Mouse (Mus musculus) urinary bladder, postnatal 36 days (tissue): Measurements from ENCODE around the gene AC124502.3.

ENCODE experiments used
- DNase-seq, 2 experiments: peaks; one replicate each; pipeline ENCODE4 v3.0.0; 2022; ENCODE audit warnings: low spot score in 2 of 2, mixed read lengths in 1 of 2

AC124502.3 gene

DNA sequence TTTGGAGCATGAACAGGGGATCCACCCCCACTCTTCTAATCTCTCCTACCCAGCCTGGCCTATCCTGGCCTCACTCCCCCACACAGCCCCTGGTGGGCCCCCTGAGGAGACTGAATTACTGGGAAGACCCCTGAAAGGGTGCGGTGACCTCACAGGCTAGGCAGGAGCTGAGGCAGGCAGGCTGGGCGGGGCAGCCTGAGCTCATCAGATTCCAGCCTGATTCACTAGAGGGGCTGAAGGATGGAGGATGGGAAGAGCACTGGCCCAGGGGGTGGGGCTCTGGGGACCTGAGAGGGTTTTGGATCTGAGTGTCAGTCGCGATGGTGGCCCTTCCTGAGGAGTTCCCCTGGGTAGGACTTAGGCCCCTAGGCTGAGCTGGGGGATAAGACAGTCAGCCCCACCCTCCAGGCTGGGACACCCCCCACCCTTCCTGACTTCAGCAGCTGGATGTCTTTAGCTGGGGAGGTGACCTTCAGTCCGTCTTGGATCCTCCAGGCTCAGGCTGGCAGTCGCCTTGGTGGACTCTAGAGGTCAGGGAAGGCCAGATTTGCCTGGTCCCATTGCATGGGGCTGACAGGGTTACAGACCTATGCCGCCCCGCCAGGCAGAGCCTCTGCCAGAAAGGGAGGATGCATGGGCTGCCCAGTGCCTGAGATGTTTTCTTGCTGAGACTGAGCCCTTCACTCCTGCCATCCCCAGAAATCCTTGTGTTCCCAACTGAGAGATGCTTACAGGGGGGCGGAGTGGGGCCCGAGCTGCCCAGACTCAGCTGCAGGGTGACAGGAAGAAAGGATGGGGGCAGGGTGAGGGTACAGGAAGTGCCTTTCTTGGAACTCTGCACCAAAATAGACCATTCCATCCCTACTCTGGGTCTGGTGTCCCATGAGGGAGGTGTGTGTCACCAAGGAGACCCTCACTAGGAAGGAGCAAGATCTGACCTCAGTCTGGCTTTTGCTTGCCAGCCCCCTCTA is 20.4 kb downstream of the AC124502.3 start:
- DNase-seq: peak in 1 of 2 experiments; percentile 42

DNA sequence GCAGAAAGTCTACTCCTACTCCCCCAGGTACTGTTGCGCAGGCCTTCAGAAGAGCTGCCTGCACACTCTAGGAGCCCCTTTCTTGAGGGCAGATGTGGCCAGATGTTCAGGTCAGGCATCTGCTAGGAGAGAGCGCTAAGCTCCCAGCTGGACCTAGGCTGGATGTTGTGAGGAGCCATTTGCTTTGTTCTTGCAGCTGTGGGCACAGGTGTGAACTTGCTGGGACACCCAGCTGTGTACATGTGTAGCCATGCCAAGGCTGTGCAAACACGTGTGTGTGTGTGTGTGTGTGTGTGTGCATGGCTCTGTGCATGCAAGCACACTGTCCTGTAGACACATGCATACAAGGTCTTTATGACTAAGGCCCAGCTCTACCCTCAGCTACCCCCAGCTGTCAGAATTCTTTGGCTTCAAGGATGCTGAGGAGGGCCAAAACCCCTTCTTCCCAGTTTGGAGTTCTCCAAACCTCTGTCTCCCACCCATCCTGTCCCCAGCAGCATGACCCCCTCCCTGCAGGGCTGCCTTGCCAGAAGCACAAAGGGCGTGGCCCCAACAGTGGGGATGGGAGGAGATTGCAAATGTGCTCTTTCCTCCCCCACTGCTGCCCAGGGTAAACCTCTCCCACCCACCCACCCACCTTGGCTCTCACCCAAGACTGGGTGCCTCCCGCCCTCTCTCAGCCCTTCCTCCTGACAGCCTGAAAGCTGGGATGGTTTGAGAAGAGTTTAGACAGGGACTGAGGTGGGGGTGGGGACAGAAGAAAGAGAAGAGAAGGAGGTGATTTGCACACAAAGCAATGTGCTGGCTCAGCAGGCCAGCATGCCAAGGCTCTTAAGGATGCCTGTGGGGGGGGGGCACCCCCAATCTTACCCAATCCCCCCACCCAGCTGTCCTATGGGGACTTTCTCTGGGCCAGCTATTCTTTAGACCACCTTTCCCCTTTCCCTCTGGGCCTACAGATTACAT is 22.0 kb downstream of the AC124502.3 start:
- DNase-seq: peak; percentile 55 to 63

DNA sequence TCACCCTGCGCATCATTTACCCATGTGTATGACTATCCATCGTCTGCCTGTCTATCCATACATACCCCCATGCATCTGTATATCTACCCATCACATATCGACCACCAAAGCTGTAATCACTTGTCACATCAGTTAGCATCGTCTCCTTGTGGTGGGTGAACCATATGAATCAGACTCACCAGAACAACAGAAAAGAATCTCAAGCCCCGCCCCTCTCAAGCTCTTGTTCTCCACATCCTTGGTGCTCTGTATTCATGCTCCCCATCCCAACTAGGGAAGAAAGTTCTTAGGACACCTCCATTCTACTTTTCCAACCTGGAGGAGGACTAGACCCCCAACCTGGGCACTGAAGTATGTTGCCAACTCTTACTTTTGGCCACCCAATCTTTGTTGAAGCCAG is 23.4 kb downstream of the AC124502.3 start:
- no peak for DNase-seq

DNA sequence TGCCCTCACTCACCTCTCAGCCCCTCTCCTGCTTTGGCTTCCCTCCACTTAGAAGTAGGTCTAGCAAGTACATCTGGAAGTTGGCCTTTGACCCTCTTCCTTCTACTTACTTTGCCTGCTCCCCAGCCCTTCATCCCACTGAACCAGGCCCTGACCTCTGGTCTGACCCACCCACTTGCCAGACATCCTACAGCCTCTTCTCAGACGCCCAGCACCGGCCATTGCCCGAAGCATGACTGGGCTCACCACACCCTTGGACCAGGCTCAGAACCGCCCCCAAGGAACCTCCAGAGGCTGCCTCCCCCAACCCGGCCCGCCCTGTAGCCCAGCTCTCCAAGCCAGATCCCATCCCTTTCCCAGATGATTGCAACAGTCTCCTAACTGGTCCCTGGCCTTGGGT is 23.8 kb downstream of the AC124502.3 start:
- DNase-seq: peak in 1 of 2 experiments; percentile 72

DNA sequence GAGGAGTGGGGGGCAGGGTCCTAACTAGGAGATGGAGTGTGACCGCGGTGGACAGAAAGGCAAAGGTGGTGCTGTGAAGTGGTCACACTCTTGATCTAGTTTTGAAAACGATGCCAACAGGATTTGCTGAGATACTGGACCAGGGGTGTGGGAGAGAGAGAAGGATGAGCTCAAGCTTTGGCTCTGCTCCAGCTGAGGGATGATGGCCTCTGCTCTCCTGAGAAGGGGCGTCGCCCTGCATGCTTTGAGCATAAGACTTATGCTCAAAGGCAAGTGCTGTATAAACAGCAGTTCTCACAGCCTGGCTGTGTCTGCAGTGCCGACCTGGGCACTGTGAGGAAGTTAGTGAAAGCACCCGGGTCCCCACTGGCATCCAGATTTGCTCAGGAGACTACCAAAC is 26.4 kb downstream of the AC124502.3 start:
- DNase-seq: peak in 1 of 2 experiments; percentile 51

DNA sequence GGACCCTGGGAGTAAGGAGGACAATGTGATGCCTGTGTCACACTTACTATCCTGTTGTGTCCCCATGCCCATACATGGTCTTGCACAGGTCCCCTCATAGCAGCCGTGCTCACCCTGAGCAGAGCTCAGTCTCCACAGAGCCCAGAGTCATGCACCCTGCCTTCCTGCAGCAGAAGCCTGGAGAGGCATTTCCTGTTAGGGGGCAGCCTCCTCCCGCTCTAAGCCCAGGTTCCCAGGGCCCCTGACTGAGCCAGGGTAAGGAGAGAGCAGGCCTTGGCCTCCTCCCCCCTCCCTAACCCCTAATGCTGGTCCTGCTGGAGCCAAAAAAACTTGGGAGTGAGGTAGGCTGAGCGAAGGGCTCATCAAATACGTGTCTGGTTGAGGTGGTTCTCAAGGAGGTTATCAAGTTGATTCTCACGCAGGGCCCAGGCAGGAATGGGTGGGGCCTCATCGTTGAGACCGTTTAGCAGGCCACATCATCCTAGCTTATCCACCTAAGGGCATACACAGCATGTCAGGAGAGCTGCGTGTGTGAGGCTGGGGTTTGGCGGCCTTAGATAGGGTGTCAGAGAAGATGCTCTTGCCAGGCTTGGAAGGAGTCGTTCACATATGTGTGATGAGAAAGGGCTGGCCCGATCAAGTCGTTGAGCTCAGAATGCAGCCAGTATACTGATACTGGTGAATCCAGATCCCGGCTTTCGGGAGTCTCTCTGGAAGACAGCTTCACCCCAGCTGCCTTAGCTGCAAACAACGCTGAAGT is 28.5 kb downstream of the AC124502.3 start:
- no peak for DNase-seq

DNA sequence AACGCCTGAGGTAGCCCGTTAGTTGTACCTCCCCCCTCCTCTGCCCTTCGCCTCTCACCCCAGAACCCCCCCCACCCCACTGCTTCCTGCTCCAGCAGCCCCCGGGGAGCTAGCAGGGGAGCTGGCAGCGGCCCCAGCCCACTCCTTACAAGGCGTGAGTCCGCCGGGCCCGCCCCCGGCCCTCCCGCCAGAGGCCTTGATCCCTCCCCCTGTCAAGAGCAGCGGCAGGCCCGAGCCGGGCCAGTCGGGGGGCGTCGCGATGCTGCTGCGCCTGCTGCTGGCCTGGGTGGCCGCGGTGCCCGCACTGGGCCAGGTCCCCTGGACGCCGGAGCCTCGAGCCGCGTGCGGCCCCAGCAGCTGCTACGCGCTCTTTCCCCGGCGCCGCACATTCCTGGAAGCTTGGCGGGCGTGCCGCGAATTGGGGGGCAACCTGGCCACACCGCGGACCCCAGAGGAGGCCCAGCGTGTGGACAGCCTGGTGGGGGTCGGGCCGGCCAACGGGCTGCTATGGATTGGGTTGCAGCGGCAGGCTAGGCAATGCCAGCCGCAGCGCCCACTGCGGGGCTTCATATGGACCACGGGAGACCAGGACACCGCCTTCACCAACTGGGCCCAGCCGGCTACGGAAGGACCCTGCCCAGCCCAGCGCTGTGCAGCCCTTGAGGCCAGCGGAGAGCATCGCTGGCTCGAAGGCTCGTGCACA is 29.3 kb downstream of the AC124502.3 start, which contains the start of gene Cd248:
TSS of gene Cd248 (plus strand) at position 212 of the 703 bp plus-strand sequence.
- peak in 1 of 2 experiments; percentile 76 for DNase-seq

DNA sequence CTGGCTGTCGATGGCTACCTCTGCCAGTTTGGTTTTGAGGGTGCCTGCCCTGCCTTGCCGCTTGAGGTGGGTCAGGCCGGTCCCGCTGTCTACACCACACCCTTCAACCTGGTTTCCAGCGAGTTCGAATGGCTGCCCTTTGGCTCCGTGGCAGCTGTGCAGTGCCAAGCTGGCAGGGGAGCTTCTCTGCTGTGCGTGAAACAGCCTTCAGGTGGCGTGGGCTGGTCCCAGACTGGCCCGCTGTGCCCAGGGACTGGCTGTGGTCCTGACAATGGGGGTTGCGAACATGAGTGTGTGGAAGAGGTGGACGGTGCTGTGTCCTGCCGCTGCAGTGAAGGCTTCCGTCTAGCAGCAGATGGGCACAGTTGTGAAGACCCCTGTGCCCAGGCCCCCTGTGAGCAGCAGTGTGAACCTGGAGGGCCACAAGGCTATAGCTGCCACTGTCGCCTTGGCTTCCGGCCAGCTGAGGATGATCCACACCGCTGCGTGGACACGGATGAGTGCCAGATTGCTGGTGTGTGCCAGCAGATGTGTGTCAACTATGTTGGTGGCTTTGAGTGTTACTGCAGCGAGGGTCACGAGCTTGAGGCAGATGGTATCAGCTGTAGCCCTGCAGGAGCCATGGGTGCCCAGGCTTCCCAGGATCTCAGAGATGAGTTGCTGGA is 30.0 kb downstream of the AC124502.3 start:
- no peak for DNase-seq

DNA sequence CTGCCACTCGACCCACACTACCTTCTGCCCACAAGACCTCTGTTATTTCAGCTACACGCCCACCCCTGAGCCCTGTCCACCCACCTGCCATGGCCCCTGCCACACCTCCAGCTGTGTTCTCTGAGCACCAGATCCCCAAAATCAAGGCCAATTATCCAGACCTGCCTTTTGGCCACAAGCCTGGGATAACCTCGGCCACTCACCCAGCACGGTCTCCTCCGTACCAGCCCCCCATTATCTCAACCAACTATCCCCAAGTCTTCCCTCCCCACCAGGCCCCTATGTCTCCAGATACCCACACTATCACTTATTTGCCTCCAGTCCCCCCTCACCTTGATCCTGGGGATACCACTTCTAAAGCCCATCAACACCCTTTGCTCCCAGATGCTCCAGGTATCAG is 30.8 kb downstream of the AC124502.3 start:
- no peak for DNase-seq

DNA sequence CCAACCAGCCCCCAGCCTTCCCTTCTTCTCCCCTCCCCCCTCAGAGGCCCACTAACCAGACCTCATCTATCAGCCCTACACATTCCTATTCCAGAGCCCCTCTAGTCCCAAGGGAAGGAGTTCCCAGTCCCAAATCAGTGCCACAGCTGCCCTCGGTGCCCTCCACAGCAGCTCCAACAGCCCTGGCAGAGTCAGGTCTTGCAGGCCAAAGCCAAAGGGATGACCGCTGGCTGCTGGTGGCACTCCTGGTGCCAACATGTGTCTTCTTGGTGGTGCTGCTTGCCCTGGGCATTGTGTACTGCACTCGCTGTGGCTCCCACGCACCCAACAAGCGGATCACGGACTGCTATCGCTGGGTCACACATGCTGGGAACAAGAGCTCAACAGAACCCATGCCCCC is 31.3 kb downstream of the AC124502.3 start:
- DNase-seq: no peak

DNA sequence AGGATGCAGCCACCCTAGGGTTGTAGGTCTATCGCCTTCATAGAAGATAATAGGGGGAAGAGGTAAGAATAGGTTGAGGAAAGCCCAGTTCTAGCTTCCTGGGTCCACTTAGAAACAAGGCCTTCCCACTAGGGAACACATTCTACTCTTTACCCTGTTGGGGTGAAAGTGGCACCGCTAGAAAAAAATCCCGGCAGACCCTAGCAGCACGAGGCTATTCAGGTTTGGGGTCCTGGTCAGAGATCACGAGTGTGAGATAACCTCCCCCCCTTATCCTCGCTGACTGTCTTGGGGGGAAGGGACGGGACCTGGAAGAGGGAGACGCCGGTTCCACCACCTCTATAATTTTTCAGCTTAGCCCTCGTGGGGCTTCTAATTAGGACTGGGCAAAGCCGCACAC is 32.4 kb downstream of the AC124502.3 start:
- no peak for DNase-seq

DNA sequence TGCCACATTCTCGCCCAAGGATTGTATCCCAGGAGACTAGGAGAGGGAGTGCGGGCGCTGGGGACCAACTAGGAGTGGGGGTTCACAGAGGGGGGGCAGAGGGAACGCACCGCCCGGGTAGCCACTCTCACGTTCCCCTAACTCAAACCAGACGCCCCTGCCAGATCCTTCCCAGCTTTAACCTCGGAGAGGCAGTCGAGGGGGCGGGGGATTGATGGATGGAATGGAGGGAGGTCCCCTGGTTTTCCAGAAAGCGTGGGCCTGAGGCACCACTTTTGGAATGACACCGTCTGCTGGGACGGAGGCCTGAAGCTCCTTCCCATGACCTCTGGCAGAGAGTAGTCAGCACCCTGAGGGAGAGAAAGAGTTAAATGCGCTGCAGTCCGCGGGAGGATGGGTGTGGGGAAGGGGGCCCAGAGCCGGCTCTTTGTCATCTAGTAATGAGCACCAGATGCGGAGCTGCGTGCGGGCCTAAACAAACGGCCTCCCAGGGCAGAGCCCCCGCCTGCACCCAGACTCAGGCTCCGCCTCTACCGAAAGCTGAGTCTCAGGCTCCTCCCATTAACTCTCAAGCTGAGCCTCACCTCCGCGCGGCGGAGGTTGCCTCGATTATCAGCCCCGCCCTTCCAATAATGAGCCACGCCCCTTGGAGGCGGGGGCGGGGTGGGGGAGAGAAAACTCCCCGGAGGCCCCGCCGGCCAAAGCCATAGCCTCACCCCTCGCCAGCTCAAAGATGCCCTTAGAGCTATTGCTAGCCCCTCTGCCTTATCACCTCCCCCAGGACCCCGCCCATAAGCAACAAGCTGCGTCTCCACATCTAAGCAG is 33.1 kb downstream of the AC124502.3 start:
- peak; percentile 75 to 85 for DNase-seq

DNA sequence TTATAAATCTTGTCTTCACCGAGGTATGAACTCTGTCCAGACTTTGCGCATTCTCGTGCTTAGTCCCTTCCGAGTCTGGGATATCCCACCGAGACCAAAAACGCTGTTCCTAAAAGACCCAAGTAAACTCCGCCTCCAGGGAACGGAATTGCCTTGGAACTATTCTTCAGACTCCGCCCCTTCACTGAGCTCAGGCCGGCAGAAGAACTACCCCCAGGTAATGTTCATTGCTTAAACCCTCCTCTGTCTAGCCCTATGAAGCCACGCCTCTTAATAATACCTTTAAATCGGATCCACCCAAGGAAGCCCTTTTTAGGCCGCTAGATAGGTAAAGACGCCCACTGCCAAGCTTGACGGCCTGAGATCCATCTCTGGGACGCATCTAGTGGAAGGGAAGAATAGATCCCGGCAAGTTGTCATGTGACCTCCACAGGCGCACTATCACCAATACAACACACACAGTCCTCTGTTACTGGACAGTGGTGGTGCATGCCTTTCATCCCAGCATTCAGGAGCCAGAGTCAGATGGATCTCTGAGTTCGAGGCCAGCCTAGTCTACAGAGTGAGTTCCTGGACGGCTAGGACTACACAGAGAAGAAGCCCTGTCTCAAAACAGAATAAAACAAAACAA is 33.8 kb downstream of the AC124502.3 start:
- no peak for DNase-seq

DNA sequence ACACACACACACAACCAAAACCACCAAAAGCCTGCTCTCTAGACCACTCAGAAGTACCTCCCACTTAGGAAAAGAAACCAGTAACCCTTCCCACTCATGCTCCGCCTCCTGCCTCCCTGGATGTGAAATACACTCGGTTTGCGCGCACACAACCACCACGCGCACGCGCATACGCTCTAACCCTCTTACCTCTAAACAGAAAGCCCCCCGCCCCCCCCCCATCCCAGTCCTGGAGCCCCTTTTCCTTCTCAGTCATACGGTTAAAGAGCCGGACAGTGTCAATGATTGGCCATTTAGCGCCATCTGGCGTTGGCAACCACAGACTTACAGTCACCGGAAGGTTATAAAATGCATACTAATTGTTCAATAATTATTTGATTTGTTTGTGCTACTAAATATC is 34.3 kb downstream of the AC124502.3 start:
- peak; percentile 51 to 53 for DNase-seq

DNA sequence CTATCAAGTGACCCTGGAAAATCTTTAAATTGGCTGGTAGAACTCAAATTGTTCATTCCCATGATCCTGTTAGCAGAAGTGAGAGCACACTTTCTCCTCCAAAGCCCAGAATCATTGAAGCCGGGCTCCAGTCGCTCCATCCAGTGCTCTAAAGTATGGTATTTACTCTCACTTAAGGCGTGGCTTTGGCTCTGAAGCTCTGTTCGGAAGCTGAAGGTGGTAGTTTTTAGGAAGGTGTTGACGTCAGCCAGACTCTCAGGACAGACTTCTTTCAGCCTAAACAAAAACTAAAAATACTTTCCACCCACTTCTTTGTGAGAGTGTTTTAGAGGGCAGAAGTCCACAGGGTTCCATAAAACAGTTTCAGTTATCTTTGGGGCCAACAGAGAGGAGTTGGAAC is 34.8 kb downstream of the AC124502.3 start:
- no peak for DNase-seq

DNA sequence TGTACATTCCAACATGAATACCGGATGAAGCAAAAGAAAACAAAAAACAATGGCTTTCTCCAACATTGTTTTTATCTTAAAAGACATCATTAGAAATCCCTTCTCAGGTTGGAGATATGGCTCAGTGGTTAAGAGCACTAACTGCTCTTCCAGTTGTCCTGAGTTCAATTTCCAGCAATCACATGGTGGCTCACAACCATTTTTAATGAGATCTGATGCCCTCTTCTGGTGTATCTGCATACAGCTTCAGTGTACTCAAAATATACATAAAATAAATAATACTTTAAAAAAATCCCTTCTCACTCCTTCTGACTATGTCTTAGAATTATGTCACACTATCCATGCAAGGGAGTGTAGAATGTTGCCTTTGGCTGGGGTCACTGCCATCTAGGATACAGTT is 40.6 kb downstream of the AC124502.3 start:
- no peak for DNase-seq

DNA sequence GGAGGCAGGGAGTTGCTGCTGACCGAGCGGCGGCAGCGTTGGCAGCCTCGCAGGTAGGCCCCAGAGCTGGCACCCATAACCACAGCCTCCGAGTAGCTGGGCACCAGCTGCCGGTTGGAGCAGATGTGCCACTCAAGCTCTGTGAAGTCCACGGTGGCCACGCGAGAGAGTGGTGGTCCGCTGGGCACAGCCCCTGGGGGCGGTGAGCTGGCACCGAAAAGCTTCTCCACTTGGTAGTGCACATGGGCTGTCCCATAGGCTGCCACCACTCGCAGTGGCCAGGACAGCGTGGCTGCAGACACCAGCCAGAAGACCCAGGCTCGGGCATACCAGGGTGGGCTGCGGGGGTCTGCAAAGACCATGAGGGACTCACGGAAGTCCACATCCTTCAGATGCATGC is 43.3 kb downstream of the AC124502.3 start:
- DNase-seq: no peak

DNA sequence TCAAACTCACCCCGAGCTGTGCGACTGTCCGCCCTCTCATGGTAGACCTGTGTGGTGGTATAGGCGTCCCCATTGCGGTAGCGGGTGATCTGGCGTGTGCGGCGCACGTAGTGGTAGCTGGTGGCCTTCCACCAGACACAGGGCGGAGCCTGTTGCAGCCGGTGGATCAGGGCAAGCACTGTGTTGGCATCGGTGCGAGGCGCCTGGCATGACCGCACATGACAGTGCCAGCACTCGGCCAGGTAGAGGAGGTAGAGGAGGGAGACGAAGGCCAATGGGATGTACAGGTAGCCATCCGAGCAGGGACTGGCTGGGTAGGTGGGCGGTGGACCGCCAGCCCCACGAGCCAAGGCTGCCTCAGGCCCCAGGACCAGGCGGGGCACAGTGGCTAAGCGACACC is 43.9 kb downstream of the AC124502.3 start:
- DNase-seq: no peak
